Mouse (Mus musculus) MEL-GATA-1-ER (cell line): ENCODE data around the gene Scnm1.

Experiments
- DNase-seq: peaks from one replicate; pipeline ENCODE4 v3.0.0-alpha.2; 2012; ENCODE audit warnings: low read depth; ENCODE audit errors: extremely low read depth

Scnm1 gene

DNA sequence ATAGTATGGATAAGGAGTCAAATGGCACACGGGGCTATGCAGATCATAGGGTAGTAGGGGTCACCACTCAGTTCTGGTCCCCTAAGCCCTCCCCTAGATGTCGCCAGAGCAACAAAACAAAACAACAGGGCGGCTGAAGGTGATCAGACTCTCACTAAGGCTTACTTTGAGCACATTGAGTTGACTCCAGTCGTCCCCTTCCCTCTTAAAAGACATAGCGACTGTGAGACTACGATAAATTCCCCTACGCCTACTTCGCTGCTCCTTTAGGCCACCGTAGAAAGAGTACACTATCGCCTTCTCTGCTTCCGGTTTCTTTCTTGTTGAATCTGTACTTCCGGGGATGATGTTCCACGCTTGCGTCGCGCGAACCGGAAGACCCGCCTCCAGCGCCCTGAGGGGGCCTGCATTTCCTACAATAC lies at the start of gene Scnm1, which contains the start of gene Lysmd1:
Gene Scnm1, minus strand, starts transcription at position 332 of the 422 bp plus-strand sequence.
Gene Lysmd1, plus strand, starts transcription at position 409 of the 422 bp plus-strand sequence.
- peak; percentile 100 for DNase-seq

DNA sequence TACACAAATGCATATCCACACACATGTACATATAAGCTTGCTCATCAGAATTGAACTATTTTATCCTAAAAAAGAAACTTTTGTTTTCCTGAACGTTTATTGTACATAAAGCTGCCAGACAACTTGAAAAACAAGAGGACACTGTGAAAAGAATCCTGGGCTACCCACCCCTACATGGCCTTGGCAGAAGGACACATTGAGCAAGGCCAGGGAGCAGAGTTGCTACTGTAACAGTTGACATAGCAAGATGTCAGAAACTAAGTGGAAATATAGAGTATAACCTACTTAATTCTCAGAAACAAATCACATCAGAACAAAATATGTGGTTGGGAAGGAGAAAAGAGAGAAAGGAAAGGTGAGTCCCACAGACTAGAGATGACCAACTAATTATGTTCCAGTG lies 48.0 kb upstream of the Scnm1 start:
- no peak for DNase-seq

DNA sequence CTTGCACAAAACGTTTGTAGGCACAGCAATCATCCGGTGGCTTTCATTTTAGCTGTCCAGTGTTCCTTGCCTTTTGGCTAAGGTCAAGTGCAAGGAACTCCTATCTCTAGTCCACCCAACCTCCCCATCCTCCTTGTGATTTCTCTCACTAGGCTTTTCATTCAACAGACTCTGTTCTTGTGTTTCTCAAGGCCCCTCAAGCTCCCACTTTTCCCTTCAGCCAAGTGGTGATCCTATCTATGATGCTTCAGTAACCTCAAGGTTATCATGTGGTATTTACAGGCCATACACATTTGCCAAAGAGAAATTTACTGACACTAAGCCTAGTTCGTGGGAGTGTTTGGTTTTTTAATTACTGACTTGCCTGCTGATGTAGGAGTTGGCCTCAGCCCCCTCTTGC lies 46.1 kb upstream of the Scnm1 start:
- DNase-seq = no peak

DNA sequence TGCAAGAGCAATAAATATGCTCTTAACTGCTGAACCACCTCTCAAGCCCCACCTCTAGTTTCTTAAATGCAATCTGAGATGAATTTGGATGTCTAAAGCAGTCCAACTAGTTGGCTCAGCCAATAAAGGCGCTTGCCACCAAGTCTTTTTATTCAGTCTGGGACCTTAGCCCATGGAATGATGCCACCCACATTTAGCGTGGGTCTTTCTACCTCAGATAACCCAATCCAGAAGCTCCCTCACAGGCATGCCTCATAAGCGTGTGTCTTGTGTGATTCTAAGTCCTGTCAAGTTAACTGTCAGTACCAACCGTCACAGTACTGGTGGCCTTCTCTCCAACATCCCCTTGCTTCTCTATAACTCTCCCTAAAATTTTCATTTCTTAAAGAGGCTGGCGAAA lies 45.1 kb upstream of the Scnm1 start:
- DNase-seq = no peak

DNA sequence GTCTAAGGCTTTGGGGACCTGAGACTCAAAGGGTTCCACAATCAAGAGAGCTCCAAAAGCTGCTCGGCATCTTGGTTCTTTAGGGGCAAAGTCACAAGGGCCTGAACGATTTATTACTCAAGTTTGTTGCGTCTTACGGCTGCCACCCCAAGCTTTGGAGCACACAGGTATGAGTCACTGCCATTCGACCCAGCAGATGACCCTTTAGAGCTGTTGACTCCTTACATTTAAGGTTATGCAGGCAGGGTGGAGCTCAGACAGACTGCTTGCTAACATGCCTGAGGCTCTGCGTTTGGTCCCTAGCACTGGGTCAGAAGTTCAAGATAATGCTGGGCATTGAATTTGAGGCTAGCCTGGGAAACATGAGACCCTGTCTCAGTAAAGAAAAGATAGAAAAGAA lies 43.8 kb upstream of the Scnm1 start:
- DNase-seq = no peak

DNA sequence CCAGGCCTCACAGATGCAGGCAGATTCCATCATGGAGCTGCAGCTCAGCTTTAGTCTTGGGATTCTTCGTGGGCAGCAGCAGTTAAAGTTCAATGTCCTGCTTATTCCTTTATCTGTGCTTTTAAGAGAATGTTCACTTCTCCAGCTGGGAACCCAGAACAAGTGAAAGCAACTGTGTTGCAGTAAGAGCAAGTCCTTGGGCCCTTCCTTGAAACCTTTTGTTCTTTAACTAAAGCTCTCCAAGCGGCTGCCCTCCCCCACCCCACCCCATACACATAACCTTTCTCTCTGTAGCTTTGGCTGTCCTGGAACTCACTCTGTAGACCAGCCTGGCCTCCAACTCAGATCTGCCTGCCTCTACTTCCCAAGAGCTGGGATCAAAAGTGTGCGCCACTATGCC lies 42.7 kb upstream of the Scnm1 start:
- DNase-seq = no peak

DNA sequence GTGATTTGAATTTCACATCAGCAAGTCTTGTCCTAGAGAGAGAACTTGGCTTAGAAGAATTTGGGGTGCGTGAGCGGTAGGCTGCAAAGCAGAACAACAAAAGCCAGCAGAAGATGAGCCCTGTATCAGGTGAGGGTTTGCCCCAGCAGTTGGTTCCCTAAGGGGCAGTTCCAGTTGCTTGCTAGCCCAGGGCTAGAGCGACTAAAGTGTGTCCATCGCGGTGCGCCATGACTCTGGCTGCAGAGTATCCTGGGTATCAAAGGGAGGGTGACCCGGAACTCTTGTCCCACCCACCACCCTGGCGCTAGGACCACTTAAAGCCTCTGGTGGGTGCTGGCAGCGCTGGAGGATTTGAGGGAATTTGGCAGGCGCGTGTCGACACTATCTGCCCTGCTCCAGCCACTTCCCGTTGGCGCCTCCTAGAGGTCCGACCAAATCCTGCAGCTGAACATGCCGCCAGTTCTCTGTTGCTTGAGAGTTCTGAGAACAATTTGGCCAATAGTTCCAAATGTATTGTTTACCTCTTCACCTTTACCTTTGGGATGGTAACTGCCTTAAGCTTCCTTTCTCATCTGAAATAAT lies 40.3 kb upstream of the Scnm1 start:
- peak; percentile 72 for DNase-seq

DNA sequence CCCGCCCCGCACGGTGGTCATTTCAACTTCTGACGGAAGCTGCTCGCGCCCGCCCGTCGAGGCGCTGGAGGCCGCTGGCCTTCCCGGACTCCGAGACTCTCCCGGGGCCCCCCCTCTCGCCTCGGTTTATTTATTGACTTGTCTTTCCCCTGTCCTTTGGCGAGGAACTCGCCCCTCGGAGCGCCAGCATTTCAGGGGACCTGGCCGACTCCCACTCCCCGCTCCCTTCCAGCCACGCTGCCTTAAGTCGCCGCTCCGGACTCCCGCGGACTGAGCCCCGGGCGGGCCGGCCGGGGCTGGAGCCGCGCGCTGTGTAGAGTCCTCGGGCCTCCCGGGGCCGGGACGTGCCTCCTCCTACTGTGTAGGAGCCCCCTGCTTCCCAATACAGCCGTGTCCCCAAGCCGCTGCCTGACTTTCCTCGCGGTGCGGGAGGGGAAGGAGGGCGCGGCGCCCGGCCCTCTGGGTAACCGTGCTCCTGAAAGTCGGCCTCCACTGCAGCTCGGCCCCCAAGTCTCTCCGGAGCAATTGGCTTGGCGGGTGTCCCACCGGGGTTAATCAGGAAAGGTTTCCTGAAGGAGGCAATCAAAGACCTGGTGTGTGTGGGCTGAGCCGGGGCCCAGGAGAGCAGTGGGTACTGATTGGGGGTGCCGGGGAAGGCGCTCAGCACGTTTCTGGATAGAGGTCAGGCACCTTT lies 39.6 kb upstream of the Scnm1 start:
- no peak for DNase-seq

DNA sequence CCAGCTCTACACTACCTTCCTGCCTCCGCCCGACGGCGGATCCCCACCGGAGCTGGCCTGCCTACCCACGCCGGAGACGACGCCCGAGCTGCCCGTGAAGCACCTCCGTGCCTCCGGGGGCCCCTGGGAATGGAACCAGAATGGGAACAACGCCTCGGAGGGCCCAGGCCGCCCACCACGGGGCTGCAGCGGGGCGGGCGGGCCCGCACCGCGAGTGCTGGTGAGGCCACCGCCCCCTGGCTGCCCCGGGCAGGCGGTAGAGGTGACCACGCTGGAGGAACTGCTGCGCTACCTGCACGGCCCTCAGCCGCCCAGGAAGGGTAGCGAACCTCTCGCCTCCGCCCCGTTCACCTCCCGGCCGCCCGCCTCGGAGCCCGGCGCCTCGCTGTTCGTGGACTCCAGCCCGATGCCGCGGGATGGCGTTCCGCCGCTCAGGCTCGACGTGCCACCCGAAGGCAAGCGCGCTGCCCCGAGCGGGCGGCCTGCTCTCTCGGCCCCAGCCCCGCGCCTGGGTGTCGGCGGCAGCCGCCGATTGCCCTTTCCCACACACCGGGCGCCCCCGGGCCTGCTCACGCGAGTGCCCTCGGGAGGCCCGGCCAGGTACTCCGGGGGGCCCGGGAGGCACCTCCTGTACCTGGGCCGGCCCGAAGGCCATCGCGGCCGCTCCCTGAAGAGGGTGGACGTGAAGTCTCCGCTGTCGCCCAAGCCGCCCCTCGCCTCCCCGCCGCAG lies 38.9 kb upstream of the Scnm1 start:
- DNase-seq = no peak

DNA sequence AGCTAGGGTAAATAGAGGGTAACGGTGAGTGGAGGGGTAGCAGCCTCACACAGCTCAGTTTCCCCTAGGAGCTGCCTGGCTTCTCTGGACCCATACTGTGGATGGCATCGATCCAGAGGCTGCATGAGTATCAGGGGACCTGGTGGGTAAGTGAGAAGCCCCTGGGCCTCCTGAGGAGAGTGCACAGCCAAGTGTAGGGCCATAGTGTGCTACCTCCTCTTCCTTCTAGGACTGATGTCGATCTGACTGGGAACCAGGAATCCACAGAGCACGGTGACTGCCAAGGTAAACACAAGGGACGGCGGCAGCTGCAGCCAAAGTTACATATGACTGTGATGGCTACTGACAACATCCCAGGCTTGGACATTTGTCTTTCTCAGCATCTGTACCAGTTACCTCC lies 37.3 kb upstream of the Scnm1 start:
- no peak for DNase-seq

DNA sequence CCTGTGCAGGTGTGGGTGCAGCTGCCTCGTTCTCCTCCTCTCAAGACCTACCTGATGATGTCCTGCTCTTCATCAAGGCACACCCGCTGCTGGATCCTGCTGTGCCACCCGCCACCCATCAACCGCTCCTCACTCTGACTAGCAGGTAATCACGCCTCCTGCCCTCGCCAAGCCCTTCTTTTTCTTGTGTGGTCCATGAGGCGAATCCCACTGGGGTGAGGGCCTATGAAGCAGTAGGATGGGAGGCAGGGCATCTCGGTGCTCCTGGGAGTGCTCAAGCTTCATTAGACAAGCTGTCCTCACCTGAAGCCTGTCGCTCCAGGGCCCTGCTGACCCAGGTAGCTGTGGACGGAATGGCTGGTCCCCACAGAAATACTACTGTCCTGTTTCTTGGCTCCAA lies 36.2 kb upstream of the Scnm1 start:
- DNase-seq = no peak

DNA sequence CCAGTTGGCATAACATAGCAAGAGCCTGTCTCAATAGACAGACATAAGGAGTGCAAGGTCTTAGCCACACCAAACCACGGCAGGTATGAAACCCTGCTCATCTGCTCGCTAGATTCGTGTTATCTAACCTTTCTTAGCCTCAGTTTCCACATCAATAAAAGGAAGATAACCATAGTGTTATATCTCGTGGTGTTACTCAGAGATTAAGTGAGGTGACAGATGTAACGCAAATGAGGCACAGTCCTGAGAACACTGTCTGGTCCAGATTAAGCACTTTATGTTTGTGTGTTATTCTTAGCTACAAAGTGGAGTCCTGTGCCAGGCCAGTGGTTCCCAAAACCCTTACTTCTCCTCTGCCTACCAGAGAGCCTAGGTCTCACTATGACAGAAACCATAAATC lies 31.0 kb upstream of the Scnm1 start:
- no peak for DNase-seq

DNA sequence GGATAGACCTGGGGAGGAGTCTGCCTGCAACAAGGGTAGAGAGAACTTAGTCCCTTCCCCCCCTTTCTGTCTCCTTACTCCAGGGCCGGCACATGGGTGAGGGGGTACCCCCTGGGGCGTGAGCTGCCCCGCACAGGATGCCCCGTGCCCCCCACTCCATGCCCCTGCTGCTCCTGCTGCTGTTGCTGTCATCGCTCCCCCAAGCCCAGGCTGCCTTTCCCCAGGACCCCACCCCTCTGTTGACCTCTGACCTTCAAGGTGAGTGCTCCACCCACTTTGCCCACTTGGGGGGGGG lies 30.4 kb upstream of the Scnm1 start:
- DNase-seq = no peak

DNA sequence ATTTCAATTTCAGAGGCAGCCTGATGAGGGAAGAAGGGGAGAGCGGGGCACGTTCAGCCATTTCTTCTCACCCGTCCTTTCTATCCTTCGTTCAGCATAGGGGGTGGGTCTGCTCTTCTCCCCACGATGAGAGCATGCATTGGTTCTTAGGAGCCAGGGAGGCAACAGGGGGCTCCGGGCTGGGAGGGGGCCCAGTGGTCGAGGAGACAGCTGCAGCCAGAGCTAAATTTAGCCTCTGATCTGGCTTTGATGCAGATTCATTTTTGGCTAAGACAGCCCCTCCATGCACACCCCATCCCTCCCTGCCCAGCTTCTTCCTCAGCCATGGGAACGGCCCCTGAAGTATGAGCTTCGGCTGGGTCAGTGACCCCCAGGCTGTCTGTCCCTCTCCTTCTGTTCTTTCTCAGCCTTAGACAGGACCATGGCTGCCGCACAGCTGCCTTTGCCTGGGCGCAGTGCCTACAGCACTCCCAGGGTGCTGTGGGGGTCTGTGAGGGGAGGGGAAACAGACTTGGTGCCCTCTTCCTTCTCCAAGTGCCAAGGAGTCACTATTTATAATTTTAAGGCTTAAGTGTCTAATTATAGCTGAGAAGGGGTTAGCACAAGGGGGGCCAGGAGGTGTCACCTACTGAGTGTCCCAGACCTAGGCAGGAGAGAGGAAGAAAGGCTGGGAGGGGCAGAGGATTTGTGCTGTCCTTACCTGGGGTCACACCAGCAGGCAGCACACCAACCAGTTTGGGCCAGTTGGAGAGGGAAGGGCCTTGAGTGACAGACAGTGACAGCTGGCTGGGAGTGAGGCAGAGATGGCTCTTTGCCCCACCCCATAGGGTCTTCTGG lies 29.8 kb upstream of the Scnm1 start:
- no peak for DNase-seq

DNA sequence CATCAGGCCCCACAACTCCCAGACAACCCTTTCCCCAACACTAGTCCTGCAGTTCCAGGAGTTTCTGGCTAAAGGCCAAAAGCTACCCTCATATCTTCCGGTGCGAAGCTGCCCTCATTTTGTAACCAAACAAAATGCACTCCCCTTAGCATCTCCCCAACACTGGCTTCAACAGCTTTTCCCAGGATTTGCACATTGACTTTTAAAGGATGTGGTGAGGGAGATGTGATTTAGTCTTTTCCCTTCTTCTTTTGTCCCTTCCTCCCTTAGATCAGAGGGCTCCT lies 28.5 kb upstream of the Scnm1 start:
- no peak for DNase-seq

DNA sequence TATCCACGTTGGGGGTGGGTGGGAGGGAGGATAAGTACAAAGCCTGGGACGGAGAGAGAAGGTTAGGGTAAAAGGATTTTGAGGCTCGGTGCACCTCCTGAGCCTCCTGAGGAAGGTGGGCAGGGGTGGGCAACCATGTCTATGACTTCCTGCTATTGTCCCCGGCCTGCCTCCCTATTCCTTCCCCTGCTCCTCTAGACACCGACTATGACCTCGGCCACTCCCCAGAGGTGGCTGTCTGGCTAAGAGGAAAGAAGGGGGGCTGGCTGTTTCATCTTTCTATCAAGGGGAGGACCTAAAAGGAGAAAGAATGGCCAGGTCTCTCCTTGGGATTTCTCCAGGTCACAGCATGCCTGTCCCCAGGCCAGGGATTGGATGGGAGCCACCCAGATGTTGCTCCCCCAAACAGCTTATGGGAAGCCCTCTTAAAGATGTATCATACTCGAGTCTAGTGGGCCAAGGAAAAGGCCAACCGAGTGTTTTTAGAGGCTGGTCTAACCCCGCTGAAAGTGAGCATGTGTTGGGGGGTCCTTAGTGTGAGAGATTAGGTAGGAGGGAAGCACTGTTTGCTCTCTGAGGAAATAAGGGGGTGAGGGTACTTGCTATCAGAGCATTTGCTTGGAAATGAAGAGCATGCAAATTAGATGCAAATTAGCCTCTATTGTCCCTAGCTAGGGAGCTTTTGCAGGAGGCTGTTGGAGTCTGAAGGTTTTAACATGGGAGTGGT lies 28.0 kb upstream of the Scnm1 start:
- DNase-seq = no peak

DNA sequence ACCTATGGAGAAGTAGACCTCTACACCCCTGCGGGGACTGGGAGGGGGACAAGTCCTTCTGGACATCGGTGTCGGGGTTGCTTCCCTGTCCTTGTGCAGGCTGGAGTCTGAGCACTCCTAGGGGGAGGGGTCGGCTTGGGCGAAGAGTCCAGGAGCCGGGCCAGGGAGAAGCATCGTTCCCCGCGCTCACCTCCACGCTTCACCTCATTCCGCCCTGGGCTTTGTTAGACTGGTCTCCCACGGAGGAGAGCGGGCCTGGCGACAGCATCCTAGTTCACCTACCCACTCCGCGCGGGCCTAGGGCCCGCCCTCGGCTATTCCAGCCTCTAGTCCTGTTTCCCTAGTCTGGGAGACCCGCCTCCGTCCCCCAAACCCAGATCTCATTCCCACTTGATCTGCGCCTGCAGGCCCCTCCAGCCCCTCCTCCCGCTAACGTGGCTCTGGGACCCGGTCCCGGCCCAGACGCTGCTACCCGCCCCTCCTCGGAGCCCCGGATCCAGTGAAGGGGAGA lies 27.3 kb upstream of the Scnm1 start:
- DNase-seq = no peak

DNA sequence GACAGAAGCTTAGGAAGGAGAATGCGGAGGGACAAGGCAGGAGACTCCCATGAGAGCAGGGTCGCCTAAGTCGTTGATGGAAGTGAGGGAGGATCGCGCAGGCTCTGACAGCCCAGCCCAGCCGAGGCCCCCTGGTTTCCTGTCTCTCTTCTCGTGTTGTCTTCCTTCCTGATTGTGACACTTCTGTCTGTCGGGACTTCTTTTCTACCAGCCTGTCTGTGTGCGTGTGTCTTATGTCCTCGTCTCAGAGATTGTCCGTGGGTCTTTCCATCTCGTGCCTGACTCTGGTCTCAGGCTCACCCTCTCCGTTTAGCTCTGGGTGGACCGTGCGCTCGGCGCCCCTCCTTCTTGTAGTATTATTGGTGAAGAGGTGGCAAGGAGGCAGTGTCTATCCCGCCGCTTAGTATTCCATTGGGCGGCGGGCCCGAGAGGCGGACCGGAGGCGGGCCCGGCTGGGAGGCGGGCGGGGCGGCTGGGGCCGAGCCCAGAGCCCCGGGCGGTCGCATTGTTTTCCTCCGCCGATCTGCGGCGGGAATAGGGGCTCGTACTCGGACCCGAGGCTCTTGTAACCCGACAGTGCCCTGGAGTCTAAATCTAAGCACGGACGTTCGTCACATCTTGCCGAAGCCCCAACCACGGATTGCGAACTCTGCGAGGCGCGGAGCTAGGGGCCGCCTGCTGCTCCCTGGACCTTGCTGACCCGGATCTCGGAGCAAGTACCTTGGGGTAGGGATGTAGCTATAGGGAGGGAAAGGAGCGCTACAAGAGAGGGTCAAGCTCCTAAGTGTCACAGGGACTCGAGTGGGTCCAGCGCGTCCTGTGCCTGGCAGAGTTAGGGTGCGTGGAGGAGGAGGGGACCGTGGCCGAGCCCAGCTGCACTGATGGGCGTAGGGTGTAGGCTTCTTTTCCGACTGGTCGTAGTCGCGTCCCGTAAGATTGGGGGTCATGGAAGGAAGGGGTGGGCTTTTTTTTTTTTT lies 26.5 kb upstream of the Scnm1 start, which contains the start of gene Sema6c:
Gene Sema6c, plus strand, starts transcription at position 471 of the 977 bp plus-strand sequence.
- peak; percentile 98 for DNase-seq

DNA sequence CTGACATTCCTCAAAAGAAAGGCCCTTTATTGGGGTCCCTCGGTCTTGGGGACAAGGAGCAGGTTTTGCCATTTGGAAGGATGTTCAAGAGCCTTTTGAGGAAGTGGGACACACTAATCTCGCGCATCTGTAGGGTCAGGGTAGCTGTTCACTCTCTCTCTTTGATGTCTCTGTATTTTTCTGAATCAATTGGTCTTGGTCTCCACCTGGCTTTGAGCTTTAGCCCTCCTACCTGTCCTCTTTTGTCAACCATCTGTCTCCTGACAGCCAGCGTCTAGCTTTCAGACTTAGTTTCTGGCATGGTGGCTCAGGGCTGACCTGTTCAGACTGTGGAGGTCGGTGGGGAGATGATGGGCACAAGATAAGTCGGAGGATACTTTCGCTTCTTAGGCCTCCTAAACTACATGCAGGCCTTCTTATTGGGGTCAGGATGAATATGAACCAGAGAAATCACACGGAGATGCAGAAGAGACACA lies 25.7 kb upstream of the Scnm1 start:
- no peak for DNase-seq

DNA sequence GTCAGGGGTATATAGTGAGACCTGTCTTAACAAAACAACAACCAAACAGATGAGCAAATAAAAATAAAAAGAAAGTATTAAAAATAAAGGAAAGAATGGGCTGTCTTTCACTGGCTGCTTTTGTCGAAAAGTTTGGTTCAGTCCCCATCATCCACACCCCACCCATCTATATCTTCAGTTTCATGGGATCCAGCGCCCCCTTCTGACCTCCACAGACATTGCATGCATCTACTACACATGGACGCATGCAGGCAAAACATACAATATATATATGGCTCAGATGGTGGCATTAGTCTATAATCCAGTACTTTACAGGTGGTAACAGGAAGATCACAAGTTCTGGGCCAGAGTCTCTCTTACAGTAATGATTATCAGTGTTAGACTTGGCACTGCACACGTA lies 20.1 kb upstream of the Scnm1 start:
- DNase-seq = peak; percentile 83
